Mouse (Mus musculus) heart, adult 8-10 months (tissue): ENCODE data around the gene Ppp3ca. TPM values are rescaled to one million over a fixed set of nuclear protein-coding genes. Genes with fewer than 3 reads are reported as not detected.

ENCODE experiments used
- DNase-seq: peaks from one replicate; pipeline ENCODE4 v3.0.0; 2022; ENCODE audit warnings: low spot score
- total RNA-seq, 4 experiments: library from RNA; stranded (reverse); gene quantifications; 2 replicates each; pipeline ENCODE4 v1.2.4; 2022

Gene Ppp3ca
- total RNA-seq, 4 experiments from 2014 or later, result 41.7 to 49.2 (median 43.8) TPM

DNA sequence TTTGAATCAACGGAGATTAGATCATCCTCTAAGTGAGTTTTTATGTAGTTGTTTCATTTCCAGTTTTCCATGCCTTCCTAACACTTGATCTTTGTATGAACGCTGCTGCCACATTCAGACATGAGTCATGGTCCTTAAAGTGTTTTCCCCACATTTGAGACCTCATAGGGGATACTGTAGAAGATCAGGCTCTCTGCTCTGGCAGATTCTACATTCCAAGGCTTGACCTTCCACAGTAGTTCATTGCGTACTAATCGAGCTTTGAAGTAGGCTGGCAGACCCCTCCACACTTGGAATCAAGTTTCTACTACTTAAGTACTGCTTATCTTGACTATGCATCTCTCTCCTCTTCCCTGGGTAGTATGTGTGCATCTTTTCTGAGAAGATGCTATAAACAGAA lies 183.7 kb downstream of the Ppp3ca start:
- no peak for DNase-seq

GRCm38 (mm10) chr3:136855996-136856395 lies 186.1 kb downstream of the Ppp3ca start:
- no peak for DNase-seq

- peak; percentile 24 for DNase-seq
Observed at GRCm38 (mm10) chr3:136862051-136862837, 192.3 kb downstream of the Ppp3ca start.

GRCm38 (mm10) chr3:136863127-136863526 lies 193.2 kb downstream of the Ppp3ca start:
- no peak for DNase-seq

GRCm38 (mm10) chr3:136864306-136864705 lies 194.4 kb downstream of the Ppp3ca start:
- DNase-seq, result no peak

DNA sequence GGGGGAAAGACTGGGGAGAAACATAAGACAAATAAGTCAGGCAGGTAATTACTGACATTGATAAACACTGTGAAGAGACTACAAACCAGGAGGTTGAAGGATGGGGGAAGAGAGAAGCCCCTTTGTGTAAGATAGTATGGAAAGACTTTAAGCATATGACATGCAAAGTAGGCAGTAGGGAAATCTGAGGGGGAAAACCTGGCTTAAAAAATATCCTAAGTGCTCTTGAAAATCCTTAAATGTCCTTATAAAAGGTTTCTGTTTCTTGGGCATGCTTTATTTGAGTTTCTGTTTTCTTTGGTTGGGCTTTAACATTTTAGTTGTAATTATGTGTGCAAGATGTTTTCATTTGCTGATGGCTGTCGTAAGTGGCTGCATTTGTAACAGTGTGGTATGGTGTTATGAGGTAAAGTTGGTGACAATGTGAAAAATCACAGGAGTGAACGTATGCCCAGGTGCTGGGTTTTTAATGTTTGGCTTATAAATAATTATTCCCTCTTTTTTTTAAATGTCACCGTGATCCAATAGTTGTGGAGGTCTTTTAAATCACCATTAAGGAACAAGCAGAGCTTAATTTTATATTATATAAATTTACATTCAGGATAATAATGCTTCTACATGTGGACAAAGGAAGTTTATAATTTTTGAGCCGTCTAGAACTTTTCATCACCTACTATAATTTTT lies 195.4 kb downstream of the Ppp3ca start:
- DNase-seq, result no peak

DNA sequence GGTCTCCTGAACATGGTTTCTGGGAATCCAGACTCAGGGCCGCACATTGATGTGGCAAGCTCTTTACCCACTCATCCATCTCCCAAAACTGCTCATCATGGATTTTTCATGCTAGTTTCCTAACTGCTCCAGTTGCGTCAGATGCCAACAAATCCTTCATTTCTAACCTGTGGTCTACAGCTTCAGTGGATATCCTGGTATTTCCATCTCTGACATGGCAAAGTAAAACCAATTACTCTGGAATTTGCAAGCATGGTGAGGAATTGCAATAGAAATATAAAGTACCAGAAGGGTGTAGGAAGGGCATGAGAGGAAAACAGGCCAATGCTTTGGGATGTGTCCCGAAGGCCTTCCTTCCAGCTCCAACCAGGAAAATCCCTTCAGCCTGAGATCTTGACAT lies 196.2 kb downstream of the Ppp3ca start:
- DNase-seq, result no peak

GRCm38 (mm10) chr3:136866571-136866970 lies 196.6 kb downstream of the Ppp3ca start:
- DNase-seq, result no peak

DNA sequence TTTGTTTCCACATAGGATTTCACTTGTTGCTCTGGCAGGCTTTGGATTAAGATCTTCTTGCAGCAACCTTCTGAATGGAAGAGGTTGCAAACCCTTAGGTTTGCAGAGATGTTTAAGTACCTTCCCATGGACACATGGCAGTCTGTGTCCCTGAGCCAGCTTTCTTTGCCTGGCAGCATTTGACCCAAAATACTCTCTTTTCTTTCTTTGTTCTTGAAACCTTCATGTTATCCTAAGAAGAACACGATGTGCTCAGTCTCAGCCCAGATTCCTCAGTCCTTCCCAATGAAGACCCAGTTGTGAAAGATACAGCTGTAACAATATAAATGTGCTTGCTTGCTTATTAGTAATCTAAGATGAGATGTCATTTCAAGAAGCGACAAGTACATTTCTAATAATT lies 197.4 kb downstream of the Ppp3ca start:
- DNase-seq, result no peak

DNA sequence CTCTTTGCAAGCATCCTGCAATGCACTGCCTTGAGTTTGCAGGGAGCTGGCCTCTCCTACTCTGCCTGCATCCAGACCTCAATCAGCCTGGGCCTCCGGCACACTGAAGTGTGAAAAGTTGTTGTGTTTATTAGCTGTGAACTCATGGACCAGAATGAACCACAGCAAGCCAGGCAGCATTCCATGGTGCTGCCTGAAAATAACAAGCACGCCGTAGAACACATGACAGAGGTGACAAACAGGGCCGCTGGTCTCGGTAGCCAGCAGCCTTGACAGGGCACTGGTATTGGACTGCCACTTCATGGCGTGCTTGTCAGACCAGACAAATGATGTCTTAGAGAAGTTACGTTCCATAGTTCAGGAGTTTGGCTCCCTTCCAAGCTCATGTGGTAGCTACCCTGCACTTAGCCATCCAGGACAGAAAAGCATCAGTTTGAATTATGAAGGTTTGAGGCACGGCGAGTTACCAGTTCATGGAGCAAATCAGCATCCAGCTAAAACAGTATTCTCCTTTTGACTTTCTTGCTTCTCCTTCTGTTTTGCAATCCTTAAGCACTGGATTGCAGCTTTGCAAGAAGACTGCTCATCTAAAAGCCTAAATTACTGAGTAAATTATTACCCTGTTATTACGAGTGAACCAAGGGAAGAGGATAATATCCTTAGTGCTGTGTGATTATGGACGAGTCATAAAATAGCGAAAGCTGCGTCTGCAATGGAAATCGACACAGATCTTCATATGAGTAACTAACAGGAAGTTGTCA lies 202.0 kb downstream of the Ppp3ca start:
- DNase-seq, result no peak

DNA sequence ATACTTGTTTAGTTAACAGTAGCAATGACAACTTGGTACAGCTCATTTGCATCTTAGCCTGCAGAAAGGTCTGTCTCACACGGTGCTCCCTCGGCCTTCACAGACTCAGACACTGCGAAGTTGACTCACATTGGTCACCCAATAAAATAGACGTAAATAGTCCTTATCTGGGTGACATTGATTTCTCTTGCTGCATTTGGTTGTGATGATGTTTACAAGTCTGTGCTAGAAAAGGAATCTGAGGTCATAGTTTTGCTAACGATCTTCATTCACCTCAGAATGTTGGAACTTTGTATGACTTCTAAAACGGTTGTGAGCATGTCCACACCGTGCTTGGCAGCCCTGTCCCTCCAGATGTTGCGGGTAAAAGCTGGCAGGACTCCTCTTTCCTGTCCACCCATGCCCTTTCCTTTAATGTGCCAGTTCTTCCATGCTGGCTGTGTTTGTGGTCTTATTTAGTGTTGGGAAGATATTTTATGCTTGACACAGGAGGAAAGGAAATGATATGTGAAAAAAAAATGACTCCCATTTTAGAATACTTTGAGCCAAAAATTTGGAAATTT lies 202.7 kb downstream of the Ppp3ca start:
- no peak for DNase-seq

DNA sequence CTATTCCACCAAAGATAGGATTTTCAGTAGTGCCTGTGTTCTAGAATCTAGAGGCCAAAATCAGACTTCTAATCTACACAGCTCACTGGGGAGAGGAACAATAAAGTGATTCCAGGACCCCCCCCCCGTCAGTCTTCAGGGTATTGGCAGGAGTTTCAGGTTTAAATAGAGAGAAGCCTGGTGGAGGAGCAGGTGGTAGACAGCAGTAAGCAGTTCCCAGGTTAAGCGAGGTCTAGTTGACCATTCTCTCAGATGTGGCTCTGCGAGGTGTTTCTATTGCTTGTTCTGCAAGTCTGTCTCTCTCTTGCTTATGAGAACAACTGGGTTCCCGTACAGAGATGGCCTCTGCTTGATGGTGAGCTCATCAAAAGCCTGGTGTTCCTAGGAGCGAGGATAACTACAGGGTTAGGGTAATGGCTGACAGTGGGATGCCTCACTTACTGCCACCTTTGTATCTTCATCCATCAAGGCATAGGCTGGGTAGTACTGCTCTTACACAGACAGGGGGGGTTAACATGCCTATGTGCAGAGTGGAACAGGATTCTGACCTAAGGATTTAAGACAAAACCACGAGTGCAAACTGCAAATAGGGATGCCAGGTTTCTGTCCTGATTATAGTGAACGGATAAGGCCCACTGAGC lies 204.0 kb downstream of the Ppp3ca start:
- DNase-seq, result no peak

GRCm38 (mm10) chr3:136874566-136874965 lies 204.6 kb downstream of the Ppp3ca start:
- no peak for DNase-seq

DNA sequence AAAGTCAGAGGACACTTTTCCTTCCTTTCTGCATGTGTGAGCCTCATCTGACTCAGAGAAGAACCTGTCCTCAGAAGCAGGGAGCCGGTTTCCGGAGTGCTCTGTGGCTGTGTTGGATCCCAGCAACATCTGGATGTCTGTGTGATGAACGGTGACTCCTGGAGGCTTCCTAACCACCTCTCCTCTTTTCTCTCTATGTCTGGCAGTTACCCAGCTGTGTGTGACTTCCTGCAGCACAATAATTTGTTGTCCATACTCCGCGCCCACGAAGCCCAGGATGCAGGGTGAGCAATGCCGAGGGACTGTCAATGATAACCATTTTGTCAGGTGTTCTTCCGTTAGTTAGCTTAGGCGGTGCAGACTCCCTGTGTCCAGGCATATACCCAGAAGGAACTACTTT lies 217.8 kb downstream of the Ppp3ca start:
- DNase-seq, result peak; percentile 5

GRCm38 (mm10) chr3:136892140-136892539 lies 222.2 kb downstream of the Ppp3ca start:
- DNase-seq, result no peak

DNA sequence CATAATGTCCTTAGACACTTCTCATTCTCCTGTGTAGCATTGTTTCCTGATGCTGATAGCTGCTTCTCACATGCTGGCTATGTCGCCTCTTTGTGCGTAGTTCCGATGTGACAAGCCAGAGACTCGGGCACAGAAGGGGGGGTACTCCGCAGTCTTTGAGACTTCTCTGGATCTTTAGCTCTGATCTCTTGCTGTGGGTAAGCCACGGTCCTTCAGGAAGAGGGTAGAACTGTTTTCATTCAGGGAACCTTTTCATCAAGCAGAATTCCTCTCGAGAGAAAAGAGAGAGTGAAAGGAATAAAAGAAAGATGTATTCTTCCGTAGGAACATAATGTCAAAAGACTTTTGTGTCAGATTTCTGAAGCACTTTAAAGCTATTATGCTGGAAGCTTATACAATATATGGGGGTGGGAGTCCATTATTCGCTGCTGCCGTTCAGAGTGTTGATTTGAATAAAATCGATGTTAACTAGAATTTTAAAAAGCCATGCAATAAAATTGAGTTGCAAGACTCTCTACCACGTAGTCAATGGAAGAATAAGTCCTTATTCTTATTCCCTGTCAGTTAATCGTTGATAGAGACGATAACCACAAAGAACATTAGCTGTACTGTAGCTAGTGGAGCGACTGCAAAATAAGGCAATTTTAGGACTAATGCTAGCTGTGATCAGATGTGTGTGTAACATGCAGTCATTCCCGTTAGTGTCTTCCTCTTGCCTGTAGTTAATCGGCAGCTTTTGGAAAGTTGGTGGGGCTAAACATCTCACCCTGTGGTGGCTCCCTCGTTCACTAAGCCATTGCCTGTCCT lies 223.9 kb downstream of the Ppp3ca start:
- DNase-seq, result no peak

DNA sequence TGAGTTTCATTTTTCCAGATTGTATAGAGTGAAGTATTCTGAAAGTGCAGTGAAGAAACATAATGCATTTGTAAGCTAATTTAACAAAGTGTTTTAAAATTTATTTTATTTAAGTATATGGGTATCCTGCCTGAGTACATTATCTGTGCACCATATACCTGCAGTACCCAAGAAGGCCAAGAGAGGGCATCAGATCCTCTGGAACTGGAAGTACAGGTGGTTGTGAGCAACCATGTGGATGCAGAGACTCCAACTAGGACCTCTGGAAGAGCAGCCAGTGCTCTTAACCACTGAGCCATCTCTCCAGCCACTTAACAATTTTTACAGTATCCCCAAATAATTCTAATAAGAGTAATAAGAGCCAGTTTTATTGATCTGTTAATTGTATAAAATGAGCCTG lies 225.6 kb downstream of the Ppp3ca start:
- peak; percentile 24 for DNase-seq

DNA sequence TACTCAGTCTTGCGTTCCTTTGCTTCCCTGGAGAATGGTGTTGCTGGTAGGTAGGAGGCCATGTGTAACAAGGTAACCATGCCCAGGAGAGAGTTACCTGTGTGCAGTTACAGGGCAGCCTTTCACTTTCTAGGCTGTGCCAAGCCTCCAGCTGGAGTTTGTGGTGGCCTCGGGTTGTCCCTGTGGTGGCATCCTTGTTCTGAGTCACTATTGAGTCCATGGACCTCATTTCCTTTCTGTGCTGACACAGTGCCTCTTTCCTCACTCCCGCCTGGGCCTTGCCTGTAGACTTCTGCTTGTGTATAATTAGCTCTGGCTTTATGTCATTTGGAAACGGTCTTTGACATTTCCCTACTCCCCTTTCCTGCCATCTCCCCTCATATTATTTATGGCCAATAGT lies 226.4 kb downstream of the Ppp3ca start:
- no peak for DNase-seq

DNA sequence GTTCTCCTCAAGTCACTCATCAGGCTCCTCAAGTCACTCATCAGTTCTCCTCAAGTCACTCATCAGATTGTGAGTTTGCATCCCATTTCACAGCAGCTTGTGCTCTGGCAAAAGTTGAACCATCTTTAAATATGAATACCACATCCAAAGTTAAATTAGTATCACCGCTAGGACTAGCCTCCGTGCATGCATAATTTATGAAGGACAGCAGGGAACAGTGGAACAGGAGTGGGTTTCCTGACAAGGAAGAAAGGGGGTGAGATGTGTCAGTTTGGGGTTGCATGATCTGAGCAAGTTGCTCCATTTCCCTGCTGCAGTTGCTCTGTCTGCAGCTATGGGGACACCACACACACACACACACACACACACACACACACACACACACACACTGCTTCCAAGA lies 229.8 kb downstream of the Ppp3ca start:
- DNase-seq, result no peak

GRCm38 (mm10) chr3:136900986-136901385 lies 231.1 kb downstream of the Ppp3ca start:
- no peak for DNase-seq

DNA sequence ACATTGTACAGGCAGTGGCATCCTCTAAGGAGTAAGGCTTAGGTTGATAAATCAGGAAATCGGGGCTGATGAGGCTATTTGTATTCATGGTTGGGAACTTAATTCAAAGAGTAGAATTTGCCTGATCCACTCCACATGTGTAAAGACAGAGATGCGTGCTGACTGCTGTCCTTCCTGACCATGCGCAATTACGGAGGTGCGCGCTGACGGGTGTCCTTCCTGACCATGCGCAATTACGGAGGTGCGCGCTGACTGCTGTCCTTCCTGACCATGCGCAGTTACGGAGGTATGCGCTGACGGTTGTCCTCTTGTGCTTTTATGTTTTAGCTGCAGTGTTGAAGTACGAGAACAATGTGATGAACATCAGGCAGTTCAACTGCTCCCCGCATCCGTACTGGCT lies 232.9 kb downstream of the Ppp3ca start:
- DNase-seq, result no peak
